Mouse (Mus musculus): Measurements from ENCODE around the gene Ubtd1.

GRCm38 (mm10) chr19:42079950-42080349 is 98.4 kb downstream of the Ubtd1 start:
- TF ChIP-seq CTCF (IDR thresholded peaks at IDR 0.05; ENCODE audit: extremely low read depth, insufficient read length, insufficient replicate concordance, low read depth, low read length) = no peak
- TF ChIP-seq POLR2A (IDR thresholded peaks at IDR 0.05; ENCODE audit: low read depth, low read length) = no peak

All from small intestine, adult 2 months (tissue).